ENCODE assay signal across 17 mouse cellular contexts in genomic region chr3:89896571-89896970, GRCm38 (mm10). TPM values are rescaled to one million over a fixed set of nuclear protein-coding genes. Genes with fewer than 3 reads are reported as not detected.
A peak's percentile ranks its signal among the peaks of the same experiment; 100 is the strongest.
DNase-seq lines count a peak whose midpoint lies in the region; ATAC-seq and TF ChIP-seq lines count a peak whose summit lies in the region.
"Had no signal": no experiment of that assay in that cellular context is flagged by ENCODE, and none has a peak within 500 bp of the region (broad histone marks: within the 10 kb centered on the region; RNA-seq: fewer than 3 reads in every experiment).

No protein-coding gene starts in this region.

- H3K27ac ChIP-seq in layer of hippocampus, adult 2 months, result 0 out of 2 replicates have a peak overlapping the region, but pooled peaks have one; percentile 14
- no peak overlapping the region for H3K27ac ChIP-seq in liver, embryonic 11.5 days (ENCODE audit: low read depth, low read length)
- H3K27ac ChIP-seq: embryonic facial prominence, embryonic 10.5 days; heart, adult 2 months; limb, embryonic 13.5 days; lung, embryonic 15.5 days; neural tube, embryonic 13.5 days had no signal

- H3K9ac ChIP-seq in liver, embryonic 11.5 days (ENCODE audit: low read depth, low read length), result no peak overlapping the region
- H3K9ac ChIP-seq: limb, embryonic 13.5 days; lung, embryonic 15.5 days; neural tube, embryonic 13.5 days had no signal

- H3K4me3 ChIP-seq in layer of hippocampus, adult 2 months, result no peak overlapping the region
- no peak overlapping the region for H3K4me3 ChIP-seq in liver, embryonic 11.5 days (ENCODE audit: low read depth, low read length)
- H3K4me3 ChIP-seq: embryonic facial prominence, embryonic 10.5 days; heart, adult 2 months; limb, embryonic 13.5 days; lung, embryonic 15.5 days; neural tube, embryonic 13.5 days had no signal

- no peak for TF ChIP-seq CTCF in layer of hippocampus, adult 2 months (conservative IDR thresholded peaks at IDR 0.05)

- peaks cover 4% of the 10 kb centered on the region for H3K4me1 ChIP-seq in liver, embryonic 11.5 days (replicated peaks; ENCODE audit: control insufficient read depth, insufficient read depth, low read length)

- H3K27me3 ChIP-seq in liver, embryonic 11.5 days (replicated peaks; ENCODE audit: control insufficient read depth, insufficient read depth, low read length), result no peaks in the 10 kb centered on the region
- H3K27me3 ChIP-seq: limb, embryonic 13.5 days; lung, embryonic 15.5 days; neural tube, embryonic 13.5 days had no signal

- WGBS in liver, embryonic 11.5 days, result 34% methylated on average over 5 of the region's 5 CpGs

- DNase-seq in layer of hippocampus, adult 2 months (ENCODE audit: low spot score in 2 of 2), result no peak
- DNase-seq in layer of hippocampus, postnatal 10 days (ENCODE audit: low spot score in 2 of 2), result no peak
- peak; percentile 55 for DNase-seq in CD4-positive helper T cell, adult 2 months (ENCODE audit: low read depth, low spot score)
- peak; percentile 70 for DNase-seq in ZHBTc4 (ENCODE audit: low read depth, low spot score)
- no peak for DNase-seq in cerebellum, postnatal 4 days (ENCODE audit: low spot score in 2 of 2)
- no peak for DNase-seq in liver, embryonic 11.5 days (ENCODE audit: low spot score)
- DNase-seq in kidney, adult 11 months, result no peak
- DNase-seq: heart, postnatal 14 days; kidney, postnatal 25 days; thymus, postnatal 4 days had no signal

- H3K36me3 ChIP-seq in liver, embryonic 11.5 days (ENCODE audit: control insufficient read depth, insufficient read depth, low read length), result no peaks in the 10 kb centered on the region
- H3K36me3 ChIP-seq: embryonic facial prominence, embryonic 10.5 days; G1E; limb, embryonic 13.5 days; lung, embryonic 15.5 days; neural tube, embryonic 13.5 days had no signal

- peak; percentile 27 for ATAC-seq in inflammation-experienced regulatory T-cells, adult 6 months
- ATAC-seq in liver, embryonic 11.5 days (replicated peaks; ENCODE audit: low FRiP score), result no peak

- no peak overlapping the region for H3K4me2 ChIP-seq in liver, embryonic 11.5 days
- H3K4me2 ChIP-seq: limb, embryonic 13.5 days; lung, embryonic 15.5 days; neural tube, embryonic 13.5 days had no signal

- H3K9me3 ChIP-seq in liver, embryonic 11.5 days (ENCODE audit: control insufficient read depth, low read length), result no peaks in the 10 kb centered on the region
- H3K9me3 ChIP-seq: embryonic facial prominence, embryonic 10.5 days; G1E; limb, embryonic 13.5 days; lung, embryonic 15.5 days; neural tube, embryonic 13.5 days had no signal

RNA-seq across cellular contexts. Expression of gene Il6ra, which starts 16.4 kb away (rescaled TPM):
- 1 to 10 TPM; 5.9 to 6.1 TPM for total RNA-seq in layer of hippocampus, adult 2 months (2021)
- total RNA-seq in layer of hippocampus, postnatal 10 days (2021), result 1 to 10 TPM; 4.2 to 4.7 TPM
- polyA plus RNA-seq in inflammation-experienced regulatory T-cells, adult 6 months (2017; shearing (Covaris generic)), result 10 to 100 TPM in 2 of 3 experiments, 1 to 10 TPM in 1; 4.6 to 23.5 (median 19.0) TPM
- 0.71 and 1.0 TPM in 2 replicates for polyA plus RNA-seq in liver, embryonic 11.5 days (2014; fragmentation: Nextera tagmentation; extraction: Ambion mirVana)
- polyA plus RNA-seq: G1E had no signal

Comparison
In these comparisons a context has a peak if more than half of its experiments do, and no peak if none do; other contexts are left out.
1. DNase-seq: peak in CD4-positive helper T cell, adult 2 months (single experiment) and ZHBTc4 (single experiment); none in layer of hippocampus, adult 2 months (0 of 2), layer of hippocampus, postnatal 10 days (0 of 2), cerebellum, postnatal 4 days (0 of 2), liver, embryonic 11.5 days (single experiment) and kidney, adult 11 months (single experiment).